Mouse (Mus musculus) myocyte (in vitro differentiated cells): Measurements from ENCODE around the gene Drd1.

Source experiments
- CEBPB ChIP-seq: IDR thresholded peaks from 2 replicates; pipeline ENCODE4 v1.6.1; 2011; ENCODE audit warnings: mild to moderate bottlenecking, moderate library complexity; ENCODE audit not compliant: poor library complexity, insufficient read depth, severe bottlenecking
- E2F4 ChIP-seq: IDR thresholded peaks from one replicate; pipeline ENCODE4 v1.6.1; 2011; ENCODE audit warnings: mild to moderate bottlenecking, control low read depth, moderate library complexity; ENCODE audit not compliant: insufficient read depth
- MAX ChIP-seq: IDR thresholded peaks from one replicate; pipeline ENCODE4 v1.6.1; 2011; ENCODE audit warnings: low read depth, mild to moderate bottlenecking, control low read depth
- MYOD1 ChIP-seq, 3 experiments: IDR thresholded peaks; one replicate each; pipeline ENCODE4 v1.6.1; 2011; ENCODE audit warnings: control low read depth in 2 of 3, low read depth in 2 of 3, mild to moderate bottlenecking in 2 of 3, moderate library complexity in 1 of 3; ENCODE audit not compliant: insufficient read length in 2 of 3, control insufficient read depth in 1 of 3
- MYOG ChIP-seq, 3 experiments: IDR thresholded peaks; one replicate each; pipeline ENCODE4 v1.6.1; 2011; ENCODE audit warnings: control low read depth in 2 of 3, low read depth in 2 of 3, mild to moderate bottlenecking in 2 of 3; ENCODE audit not compliant: insufficient read length in 2 of 3, control insufficient read depth in 1 of 3, insufficient read depth in 1 of 3
- POLR2A ChIP-seq: IDR thresholded peaks from one replicate; pipeline ENCODE4 v1.6.1; 2011; ENCODE audit warnings: low read depth, mild to moderate bottlenecking, control low read depth, moderate library complexity; ENCODE audit not compliant: insufficient read length
- POLR2AphosphoS2 ChIP-seq: IDR thresholded peaks from one replicate; pipeline ENCODE4 v1.6.1; 2011; ENCODE audit warnings: low read depth, control low read depth; ENCODE audit not compliant: insufficient read length
- SRF ChIP-seq: IDR thresholded peaks from one replicate; pipeline ENCODE4 v1.6.1; 2011; ENCODE audit warnings: low read depth; ENCODE audit not compliant: control insufficient read depth, insufficient read length
- TCF12 ChIP-seq: IDR thresholded peaks from one replicate; pipeline ENCODE4 v1.6.1; 2011; ENCODE audit warnings: mild to moderate bottlenecking, control low read depth; ENCODE audit not compliant: poor library complexity, insufficient read depth, severe bottlenecking
- TCF3 ChIP-seq: IDR thresholded peaks from one replicate; pipeline ENCODE4 v1.6.1; 2011; ENCODE audit warnings: low read depth, control low read depth; ENCODE audit not compliant: insufficient read length
- USF1 ChIP-seq: IDR thresholded peaks from one replicate; pipeline ENCODE4 v1.6.1; 2011; ENCODE audit warnings: low read depth, mild to moderate bottlenecking, control low read depth, moderate library complexity

DNA sequence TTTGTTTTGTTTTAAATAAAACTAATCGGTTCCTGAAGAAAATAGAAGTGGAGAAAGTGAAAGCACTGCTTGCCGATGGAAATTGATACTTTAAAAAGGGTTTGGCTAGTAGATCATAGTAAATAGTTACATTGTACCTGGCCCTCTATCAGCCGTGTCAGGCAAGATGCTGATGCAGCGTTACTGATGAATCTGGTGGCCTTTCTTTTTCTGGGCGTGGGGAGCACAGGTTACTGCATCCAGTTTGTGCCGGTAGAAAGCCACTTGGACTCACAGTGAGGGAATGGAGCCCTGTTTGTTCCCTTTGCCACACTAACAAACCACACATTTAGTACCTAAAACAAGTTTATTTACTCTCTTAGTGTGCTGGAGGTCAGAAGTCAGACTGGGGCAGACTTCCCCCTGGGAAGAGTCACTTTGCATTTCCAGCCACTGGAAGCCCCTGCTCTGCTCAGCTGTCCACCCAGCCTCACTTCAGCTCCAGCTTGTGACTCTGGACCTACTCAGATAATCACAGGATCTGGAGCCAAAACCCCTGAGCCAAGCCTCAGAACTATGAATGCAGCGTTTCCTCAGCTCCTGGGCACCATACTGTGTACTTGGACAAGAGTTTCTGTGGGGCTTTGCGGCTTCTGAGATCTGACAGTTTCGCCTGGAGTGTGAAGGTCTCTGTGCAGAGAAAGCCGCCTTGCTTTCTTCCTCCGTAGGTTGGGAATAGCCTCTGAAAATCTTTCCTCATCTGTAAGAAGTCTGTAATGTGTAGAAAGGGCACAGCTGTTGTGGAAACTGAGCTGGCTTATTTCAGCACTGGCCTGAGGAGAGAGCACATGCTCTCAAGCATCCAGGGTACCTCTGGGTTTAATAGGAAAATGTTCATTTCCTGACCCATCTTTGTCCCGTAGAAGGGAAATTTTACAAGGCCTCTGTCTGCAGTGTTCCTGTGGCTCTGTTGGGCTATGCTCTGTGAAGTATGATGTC is 24.6 kb upstream of the Drd1 start:
- TF ChIP-seq POLR2A, result no peak
- no peak for TF ChIP-seq TCF12
- no peak for TF ChIP-seq TCF3
- TF ChIP-seq MYOG (IDR thresholded peaks at IDR 0.05; ENCODE audit: control insufficient read depth in 1 of 3, insufficient read depth in 1 of 3, insufficient read length in 2 of 3, low read depth in 2 of 3), result no peak
- TF ChIP-seq MAX, result no peak
- no peak for TF ChIP-seq POLR2AphosphoS2
- no peak for TF ChIP-seq USF1
- no peak for TF ChIP-seq E2F4
- no peak for TF ChIP-seq SRF
- no peak for TF ChIP-seq MYOD1 (IDR thresholded peaks at IDR 0.05; ENCODE audit: control insufficient read depth in 1 of 3, insufficient read length in 2 of 3, low read depth in 2 of 3)
- no peak for TF ChIP-seq CEBPB
